Mouse (Mus musculus) kidney, adult 8-10 months (tissue): ENCODE results near the gene BC048562.

Source experiments
- DNase-seq, 2 experiments: peaks; one replicate each; pipeline ENCODE4 v3.0.0; 2022

BC048562 gene

DNA sequence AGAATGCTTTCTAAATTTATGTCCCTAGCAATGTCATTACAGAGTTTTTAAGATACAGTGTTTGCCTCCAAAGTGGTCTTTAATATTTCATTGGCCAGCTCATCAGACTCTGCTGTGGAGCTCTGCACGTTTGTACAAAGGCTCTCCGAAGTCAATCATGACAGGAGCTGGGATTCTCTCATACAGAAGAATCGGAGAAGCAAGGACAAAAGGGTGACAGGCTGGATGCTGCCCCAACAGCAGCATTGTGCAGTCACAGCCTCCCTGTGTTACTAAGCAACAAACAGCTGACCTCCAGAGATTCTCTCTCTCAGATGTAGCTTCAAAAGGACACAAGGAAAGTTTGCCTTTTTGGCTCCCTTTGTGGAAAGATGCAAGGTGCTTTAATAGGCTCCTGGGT, at the start of gene BC048562:
Gene BC048562, plus strand, starts transcription at position 301 of the 400 bp plus-strand sequence.
- no peak for DNase-seq

DNA sequence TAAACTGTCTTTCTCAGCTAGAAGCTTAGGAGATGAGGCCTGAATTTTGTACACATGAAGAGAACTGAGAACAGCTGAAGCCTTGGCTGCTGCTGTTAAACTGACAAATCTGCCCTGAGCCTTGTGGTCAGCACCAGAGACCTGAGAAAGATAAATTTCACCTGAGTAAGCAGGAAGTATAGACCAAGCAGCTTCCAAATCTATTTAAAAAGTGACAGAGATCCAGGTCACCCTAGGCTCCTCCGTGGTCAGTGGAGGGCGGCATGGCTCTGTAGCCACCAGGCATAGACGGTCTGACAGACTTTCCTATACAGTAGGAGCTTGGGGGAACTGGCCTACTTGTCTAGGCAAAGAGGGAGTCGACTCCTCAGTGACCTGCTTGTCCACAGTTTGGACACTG, 49.5 kb upstream of the BC048562 start:
- no peak for DNase-seq

DNA sequence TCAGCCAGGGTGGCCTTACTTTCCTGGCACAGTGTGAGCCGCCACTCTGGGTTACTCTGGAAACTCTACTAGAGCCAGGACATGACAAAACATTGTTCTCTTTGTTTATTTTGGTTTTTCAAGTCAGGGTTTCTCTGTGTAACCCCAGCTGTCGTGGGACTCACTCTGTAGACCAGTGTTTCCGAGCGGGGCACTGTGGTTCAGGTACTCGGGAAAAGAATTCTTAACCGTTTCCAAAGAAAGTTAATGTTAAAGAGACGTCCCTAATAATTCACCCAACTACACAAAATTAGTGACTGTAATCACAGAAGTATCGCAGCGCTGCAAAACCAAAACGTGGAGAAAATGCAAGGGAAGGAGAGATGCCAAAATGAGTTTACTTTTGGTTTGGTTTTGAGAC, 47.7 kb upstream of the BC048562 start:
- peak; percentile 25 to 29 for DNase-seq

DNA sequence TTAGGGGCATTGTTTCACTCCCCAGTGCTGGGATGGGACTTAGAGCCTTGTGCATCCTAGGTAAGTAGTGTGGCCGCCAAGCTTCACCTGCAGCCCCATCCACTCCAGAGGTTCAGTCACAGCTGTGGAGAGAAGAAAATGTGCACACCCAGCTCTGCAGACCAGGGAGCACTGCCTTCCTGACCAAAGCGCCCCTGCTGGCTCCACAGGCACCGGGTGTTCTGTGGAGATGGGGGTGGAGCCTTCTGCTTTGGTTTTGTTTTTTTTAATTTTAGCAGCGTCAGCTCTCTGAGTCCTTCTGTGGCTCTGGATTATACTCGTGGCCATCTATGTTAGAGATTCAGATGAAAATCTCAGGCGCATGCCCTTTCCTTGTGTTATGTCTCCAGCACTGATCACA, 47.1 kb upstream of the BC048562 start:
- peak; percentile 36 to 64 for DNase-seq

DNA sequence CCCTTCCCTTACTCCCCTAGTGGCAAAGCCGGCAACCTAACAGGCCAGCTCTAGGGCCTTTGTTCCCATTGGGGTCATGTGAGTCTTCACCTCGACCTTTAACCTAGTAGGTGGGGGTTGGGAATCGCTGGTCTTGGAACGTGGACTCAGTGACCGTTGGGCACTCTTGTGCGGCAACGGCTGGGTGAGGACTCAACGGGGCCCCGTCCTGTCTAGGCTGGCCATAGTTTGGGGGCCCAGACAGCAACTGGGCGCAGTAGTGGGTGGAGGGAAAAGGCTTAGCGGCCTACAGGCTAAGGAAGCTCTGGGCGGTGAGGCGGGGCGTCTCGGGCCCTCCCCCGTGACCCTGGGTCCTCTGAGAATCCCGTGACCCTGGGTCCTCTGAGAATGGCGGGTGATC, 43.6 kb upstream of the BC048562 start, which contains the start of gene 1700102P08Rik:
Gene 1700102P08Rik, plus strand, starts transcription at position 130 of the 400 bp plus-strand sequence.
- peak; percentile 80 to 85 for DNase-seq

DNA sequence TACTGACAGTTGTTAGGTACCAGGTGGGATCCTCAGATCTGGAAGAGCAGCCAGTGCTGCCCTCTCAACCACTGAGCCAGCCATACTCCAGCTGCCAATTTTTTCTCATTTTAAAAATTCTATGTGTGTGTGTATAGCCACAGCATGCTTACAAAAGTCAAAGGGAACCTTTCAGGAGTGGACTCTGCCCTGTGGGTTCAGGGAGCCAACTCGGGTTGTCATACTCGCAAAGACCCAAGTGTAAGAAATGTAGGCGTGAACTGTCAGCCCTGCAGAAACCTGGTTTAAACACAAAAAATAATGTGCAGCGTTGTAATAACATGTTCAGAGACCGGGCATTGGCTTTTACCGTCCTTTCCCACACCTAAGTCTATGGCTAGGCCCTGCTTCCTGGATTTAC, 42.1 kb upstream of the BC048562 start:
- DNase-seq, result peak; percentile 57 to 59

- DNase-seq, result no peak
Measured at GRCm38 (mm10) chr9:108395427-108395826, 40.9 kb upstream of the BC048562 start.

DNA sequence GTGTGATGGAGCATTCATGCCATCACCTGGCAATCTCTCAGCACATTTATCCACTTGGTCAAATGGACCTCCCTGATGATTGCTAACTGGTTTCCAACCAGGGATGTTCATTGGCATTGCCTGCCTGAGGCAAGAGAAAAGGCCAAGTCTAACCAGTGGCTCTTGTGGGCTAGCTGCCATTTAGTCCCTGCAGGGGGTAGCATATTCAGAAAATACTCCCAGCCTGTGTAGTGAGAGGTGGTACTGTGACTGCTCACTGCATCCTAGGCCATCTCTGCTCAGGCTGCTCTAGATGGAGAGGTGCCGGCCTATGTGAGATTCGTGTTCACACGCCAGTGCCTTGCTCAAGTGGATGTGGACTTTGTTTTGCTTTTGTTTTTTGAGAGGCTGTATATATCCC, 38.0 kb upstream of the BC048562 start:
- DNase-seq, result no peak

DNA sequence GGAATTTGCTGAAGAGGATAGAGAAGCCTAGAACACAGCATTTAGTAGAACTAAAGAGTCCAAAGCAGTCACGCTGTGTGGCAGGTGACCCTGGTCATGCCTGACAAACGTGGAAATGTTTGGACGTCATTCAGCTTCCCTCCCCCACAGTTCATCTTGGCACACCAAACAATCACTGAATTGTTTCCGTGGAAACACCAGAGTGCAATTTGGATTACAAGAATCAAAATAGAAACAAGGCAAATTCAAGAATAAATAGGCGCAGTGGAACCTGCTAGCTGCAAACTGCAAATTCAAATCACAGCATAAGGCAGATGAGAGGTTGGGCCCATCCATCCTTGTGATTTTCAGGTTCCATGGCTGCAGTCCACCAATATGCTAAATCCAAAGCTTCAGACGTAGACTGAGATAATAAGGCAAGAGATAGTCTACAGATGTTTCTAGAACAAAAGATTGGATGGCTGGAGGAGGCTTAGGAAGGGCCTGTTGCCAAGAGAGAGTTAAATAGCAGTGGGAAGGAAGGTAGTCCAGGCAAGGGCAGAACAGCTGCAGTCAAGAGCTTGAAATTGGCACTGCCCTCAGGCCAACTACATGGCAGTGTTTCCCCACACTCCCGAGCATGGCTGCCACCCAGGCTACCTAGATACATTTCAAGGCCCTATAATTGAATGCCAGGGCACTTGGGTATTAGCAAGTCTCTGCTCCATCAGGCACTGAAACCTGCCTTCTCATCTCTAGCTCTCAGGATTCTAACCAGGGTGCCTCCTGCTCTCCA, 34.9 kb upstream of the BC048562 start:
- DNase-seq, result peak; percentile 65 to 79

DNA sequence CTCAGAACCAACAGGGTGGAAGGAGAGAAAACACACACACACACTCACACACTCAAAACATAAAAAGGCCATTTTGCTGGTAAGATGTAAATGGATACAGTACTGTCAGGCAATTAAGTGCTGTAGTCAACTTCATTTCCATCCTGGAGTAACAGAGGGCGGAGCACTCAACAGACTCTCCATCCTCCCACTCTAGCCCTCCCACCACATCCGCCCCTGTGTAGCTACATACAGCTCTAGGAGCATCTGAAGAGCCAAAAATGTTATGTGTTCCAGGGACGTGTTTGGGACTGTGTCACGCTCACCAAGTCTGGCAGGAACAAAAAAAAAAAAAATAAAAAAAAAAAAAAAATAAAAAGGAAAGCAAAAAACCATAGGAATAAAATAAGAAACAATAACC, 33.2 kb upstream of the BC048562 start:
- DNase-seq, result no peak

- no peak for DNase-seq
Measured at GRCm38 (mm10) chr9:108404451-108404850, 31.8 kb upstream of the BC048562 start.

DNA sequence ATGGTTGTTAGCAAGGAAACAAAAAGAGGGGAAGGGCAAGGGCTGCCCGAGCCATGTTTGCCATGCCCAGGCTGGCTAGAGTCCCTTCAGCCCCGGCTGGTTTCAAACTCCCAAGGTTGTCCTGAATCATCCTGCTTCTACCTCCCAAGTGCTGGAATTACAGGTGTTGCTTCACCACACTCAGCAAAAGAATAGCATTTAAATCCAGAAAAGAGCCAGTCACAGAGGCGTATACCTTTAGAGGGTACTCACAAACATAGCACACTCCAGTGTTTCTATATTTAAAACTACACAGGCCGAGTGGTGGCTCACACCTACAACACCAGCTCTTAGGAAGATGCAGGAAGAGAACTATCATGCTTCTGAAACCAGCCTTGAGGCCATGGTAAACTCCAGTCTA, 26.7 kb upstream of the BC048562 start:
- no peak for DNase-seq

GRCm38 (mm10) chr9:108411381-108411942, 24.8 kb upstream of the BC048562 start:
- DNase-seq, result no peak

- peak; percentile 24 to 58 for DNase-seq
Measured at GRCm38 (mm10) chr9:108412221-108412620, 24.1 kb upstream of the BC048562 start.

DNA sequence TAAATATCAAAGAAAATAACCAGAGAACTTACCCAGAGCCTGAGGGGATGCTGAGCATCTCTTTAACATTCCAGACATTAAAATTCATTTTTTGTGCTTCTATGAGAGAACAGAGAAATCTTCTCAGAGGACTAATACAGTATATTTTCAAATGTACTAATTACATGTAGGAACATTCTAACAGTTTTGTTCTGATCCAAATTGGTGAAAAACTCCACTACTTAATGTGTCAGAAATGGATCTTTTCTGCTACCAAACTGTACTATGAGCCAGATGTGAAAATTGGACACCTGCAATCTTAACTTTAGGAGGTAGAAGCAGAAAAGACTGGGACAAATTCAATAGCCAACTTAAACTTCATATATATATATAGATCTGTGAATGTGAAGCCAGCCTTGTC, 7.9 kb upstream of the BC048562 start, which contains the start of gene Ccdc36:
Gene Ccdc36, minus strand, starts transcription at position 101 of the 400 bp plus-strand sequence.
- no peak for DNase-seq

DNA sequence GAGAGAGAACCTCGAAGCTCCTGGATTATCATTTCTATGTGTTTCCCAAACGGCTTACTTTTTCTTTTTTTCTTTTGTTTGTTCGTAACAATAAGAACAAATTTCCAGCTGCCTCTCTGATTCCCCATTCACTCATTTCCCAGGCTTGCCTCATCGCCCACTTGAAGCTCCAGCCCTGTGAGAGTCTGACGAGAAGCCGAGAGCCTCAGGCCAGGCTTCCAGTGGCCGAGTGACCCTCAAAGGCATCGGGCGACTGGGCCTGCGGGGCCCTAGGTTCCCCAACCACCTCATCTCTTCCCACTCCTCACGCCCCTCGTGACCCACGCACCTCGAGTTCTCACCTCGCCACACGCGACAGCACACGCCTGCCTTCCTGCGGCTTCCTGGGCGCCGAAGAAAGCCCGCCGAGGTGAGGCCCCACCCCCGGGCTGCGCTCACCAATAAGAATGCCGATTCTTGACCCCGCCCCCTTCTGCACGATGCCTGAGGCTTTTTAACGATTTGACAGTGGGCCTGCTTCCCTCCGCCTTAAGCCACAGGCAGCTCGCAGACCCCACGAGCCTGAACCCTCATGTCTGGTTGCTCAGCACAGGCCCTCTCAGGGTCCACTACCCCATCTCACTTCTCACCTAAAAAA, 4.7 kb upstream of the BC048562 start:
- no peak for DNase-seq

GRCm38 (mm10) chr9:108439176-108439575, 2.9 kb downstream of the BC048562 start:
- DNase-seq, result no peak

- DNase-seq, result no peak
Measured at GRCm38 (mm10) chr9:108440485-108440884, 4.2 kb downstream of the BC048562 start.

DNA sequence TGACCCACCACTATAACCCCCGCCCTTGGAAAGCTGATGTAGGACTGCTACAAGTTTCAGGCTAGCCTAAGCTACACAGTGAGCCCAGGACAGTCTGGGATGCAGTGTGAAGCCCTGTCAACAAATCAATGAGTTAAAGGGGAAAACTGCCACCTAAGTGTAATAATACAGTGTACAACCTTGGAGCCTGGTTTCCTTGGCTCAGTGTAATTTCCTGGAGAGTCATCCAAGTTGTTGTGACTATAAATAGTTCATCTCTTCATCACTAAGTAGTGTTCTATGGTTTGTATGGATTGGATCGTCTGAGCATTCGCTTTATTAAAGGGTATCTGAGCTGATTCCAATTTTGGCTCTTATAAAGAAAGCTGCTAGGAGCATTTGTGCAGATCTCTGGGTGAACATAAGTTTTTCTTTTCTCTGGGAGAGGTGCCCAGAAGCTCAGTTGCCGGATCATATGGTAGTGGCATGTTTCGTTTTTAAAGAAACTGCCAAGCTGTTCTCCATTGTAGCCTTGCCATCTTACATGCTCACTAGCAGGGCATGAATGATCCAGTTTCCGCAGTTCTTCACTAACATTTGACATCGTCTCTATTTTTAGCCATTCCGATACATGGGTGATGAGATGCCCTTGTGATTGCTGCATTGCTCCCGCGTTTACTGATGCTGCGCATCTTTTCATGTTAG, 5.1 kb downstream of the BC048562 start:
- DNase-seq, result no peak

DNA sequence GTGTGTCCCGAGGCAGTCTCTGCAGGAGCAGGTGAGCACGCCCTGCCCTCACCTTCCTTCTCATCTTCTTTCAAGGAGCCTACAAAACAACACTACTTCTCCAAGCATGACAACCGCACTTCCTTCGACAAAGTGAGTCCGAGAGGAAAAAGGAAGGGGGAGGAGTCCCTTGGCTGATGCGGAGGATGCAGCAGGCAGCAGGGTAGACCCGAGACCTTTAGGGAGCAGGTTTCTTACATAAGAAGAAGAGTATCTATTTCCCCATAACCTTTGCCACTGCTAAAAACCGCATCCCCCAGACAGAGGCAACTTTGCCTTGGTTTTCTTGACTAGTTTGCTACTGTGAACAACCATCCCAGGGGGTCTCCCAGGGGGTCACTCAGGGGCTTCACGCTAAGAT, 8.8 kb downstream of the BC048562 start:
- no peak for DNase-seq

GRCm38 (mm10) chr9:108449860-108450259, 13.6 kb downstream of the BC048562 start:
- DNase-seq, result no peak

DNA sequence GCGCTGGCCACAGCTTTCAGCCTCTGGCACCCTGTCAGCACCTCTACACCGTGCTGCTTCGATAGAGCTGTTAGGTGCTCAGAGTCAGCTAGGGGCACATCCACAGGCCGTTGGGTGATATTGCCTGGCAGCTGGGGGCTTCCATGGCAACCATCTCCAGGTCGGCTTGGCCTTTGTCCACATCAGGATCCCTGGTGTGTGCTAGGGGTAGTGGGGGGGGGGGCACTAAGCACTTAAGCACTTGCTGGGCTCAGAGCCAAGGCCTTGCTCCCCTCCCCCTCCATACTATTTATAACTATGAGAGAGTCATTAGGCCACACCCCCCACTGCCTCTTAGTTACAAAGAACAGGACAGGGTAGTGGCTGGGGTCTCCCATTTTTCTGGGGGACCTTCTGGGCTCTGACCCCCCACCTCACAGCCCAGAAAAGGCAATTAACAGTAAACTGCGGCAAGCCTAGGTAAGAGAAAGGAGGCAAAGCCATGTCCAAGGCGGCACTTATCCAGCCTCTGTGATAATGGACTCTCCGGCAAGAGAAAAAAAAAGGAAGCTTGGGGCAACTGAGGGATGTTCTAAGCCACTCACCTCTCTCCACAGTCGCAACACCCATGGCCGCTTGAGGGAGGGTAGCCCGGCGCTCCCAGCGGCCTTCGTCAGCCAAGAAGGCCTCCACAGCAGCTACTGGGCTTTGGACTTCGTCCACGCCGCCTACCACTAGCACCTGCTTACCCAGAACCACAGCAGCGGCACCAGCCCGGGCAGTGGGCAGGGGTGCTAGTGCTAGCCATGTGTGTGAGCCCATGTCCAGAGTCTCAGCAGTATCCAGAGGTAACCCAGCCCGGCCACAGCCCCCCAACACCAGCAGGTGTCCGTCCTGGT, 14.2 kb downstream of the BC048562 start:
- no peak for DNase-seq

DNA sequence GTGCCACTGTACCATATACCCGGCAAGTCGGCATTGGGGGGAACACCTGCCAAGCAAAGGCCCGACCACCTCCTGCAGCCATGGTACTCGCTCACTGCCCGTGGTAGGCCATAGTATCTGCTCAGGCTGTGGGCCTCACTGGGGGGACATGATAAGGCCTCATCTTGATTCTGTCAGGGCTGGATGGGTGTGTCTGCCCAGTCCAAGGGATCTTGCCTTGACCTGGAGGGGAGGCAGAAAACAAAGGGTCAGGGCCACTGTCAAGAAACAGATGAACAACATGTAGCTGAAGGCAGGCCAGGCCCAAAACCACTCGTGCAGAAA, 14.8 kb downstream of the BC048562 start:
- no peak for DNase-seq
